ENCODE assay signal across 16 mouse cellular contexts in the genomic region with DNA sequence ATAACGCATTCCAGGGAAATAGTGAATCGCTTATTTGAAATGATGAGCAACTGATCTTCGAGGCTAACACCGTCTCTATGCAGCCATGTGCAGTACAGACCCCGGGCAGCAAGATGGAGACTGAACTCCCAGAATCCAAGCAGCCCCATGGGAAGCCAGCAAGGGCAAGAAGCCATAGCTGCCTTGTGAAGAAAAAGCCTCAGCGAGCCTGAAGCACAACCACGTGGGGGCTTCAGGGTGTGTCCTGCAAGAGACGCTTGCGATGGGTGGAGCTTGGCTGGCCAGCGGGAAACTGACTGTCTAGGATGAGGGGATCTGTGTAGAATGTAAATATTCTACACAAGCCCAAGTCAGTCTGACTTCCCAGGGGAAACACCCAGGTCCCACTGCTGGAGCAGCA. TPM values are rescaled to one million over a fixed set of nuclear protein-coding genes. Genes with fewer than 3 reads are reported as not detected.
DNase-seq lines count a peak whose midpoint lies in the region; ATAC-seq and TF ChIP-seq lines count a peak whose summit lies in the region.
"Had no signal": no experiment of that assay in that cellular context is flagged by ENCODE, and none has a peak within 500 bp of the region (broad histone marks: within the 10 kb centered on the region; RNA-seq: fewer than 3 reads in every experiment).

No protein-coding gene starts in this region.

- H3K4me3 ChIP-seq in cerebellum, adult 2 months (replicated peaks; ENCODE audit: insufficient read depth, low read depth, low read length), result no peak overlapping the region
- H3K4me3 ChIP-seq in heart, embryonic 10.5 days, result no peak overlapping the region
- no peak overlapping the region for H3K4me3 ChIP-seq in lung, postnatal 0 days (ENCODE audit: low read depth, low read length)
- H3K4me3 ChIP-seq: heart, embryonic 15.5 days had no signal

- no peak for TF ChIP-seq POLR2A in cerebellum, adult 2 months (IDR thresholded peaks at IDR 0.05; ENCODE audit: borderline replicate concordance, insufficient read depth, low read length)

- TF ChIP-seq EP300 in lung, postnatal 0 days (IDR thresholded peaks at IDR 0.05), result no peak

- peaks cover 92% of the 10 kb centered on the region for H3K36me3 ChIP-seq in heart, embryonic 10.5 days
- H3K36me3 ChIP-seq in lung, postnatal 0 days (ENCODE audit: insufficient read depth, low read length), result peaks cover 27% of the 10 kb centered on the region

- intact Hi-C loops in heart, postnatal 14 days (cut with DNase I), result loop anchor here (5.0 kb wide), 1 partner anchor 70 kb away; no protein-coding TSS in a partner anchor

- H3K9ac ChIP-seq in lung, postnatal 0 days (replicated peaks; ENCODE audit: low read depth), result no peak overlapping the region
- H3K9ac ChIP-seq: heart, embryonic 15.5 days had no signal

- 33% methylated on average over 10 of the region's 10 CpGs for WGBS in cerebellum, adult 2 months
- 89% methylated on average over 10 of the region's 10 CpGs for WGBS in heart, embryonic 10.5 days
- WGBS in lung, postnatal 0 days, result 65% methylated on average over 10 of the region's 10 CpGs

- TF ChIP-seq CTCF in cerebellum, adult 2 months (IDR thresholded peaks at IDR 0.05; ENCODE audit: borderline replicate concordance, insufficient read depth, low read depth, low read length), result no peak
- peak; percentile 10; the same call in 1 of the 2 replicates for TF ChIP-seq CTCF in lung, postnatal 0 days (IDR thresholded peaks at IDR 0.05)

- DNase-seq in cerebellum, postnatal 10 days, result peak; percentile 69 to 75
- DNase-seq in cerebellum, adult 2 months, result no peak
- DNase-seq in heart, postnatal 14 days, result peak; percentile 33 to 50
- no peak for DNase-seq in heart, embryonic 10.5 days (ENCODE audit: low spot score)
- peak; percentile 71 for DNase-seq in ES-CJ7 (ENCODE audit: low read depth, low spot score)
- DNase-seq in lung, postnatal 0 days (ENCODE audit: low spot score), result peak; percentile 40
- DNase-seq in layer of hippocampus, postnatal 36 days, result no peak
- no peak for DNase-seq in spleen, adult 12 weeks (ENCODE audit: low spot score)
- DNase-seq: cerebellum, adult 18-20 months; layer of hippocampus, adult 9-11 months; midbrain, embryonic 14.5 days; thymus, postnatal 4 days had no signal

- peaks cover 15% of the 10 kb centered on the region for H3K4me1 ChIP-seq in cerebellum, adult 2 months (ENCODE audit: control insufficient read depth, insufficient read depth, low read length)
- no peaks in the 10 kb centered on the region for H3K4me1 ChIP-seq in heart, embryonic 10.5 days
- peaks cover 3% of the 10 kb centered on the region; the same call in 1 of the 2 replicates for H3K4me1 ChIP-seq in lung, postnatal 0 days (ENCODE audit: insufficient read depth, low read depth, low read length)
- H3K4me1 ChIP-seq: heart, embryonic 15.5 days had no signal

- no peak overlapping the region for H3K27ac ChIP-seq in cerebellum, adult 2 months (ENCODE audit: insufficient read depth, low read length)
- no peak overlapping the region for H3K27ac ChIP-seq in heart, embryonic 10.5 days
- no peak overlapping the region for H3K27ac ChIP-seq in lung, postnatal 0 days (ENCODE audit: low read length)
- H3K27ac ChIP-seq: heart, embryonic 15.5 days had no signal

- no peaks in the 10 kb centered on the region for H3K9me3 ChIP-seq in heart, embryonic 10.5 days
- H3K9me3 ChIP-seq in lung, postnatal 0 days (ENCODE audit: low read length), result no peaks in the 10 kb centered on the region
- H3K9me3 ChIP-seq: heart, embryonic 15.5 days had no signal

- peak; percentile 59 for ATAC-seq in lung, postnatal 0 days
- ATAC-seq: forebrain, embryonic 14.5 days; Patski had no signal

- H3K4me2 ChIP-seq in lung, postnatal 0 days (replicated peaks; ENCODE audit: low read depth, low read length), result no peak overlapping the region
- H3K4me2 ChIP-seq: heart, embryonic 15.5 days; liver, embryonic 11.5 days had no signal

- no peaks in the 10 kb centered on the region for H3K27me3 ChIP-seq in cerebellum, adult 2 months (ENCODE audit: control insufficient read depth, insufficient read depth, low read length)
- no peaks in the 10 kb centered on the region for H3K27me3 ChIP-seq in heart, embryonic 10.5 days (ENCODE audit: insufficient read depth, poor library complexity, severe bottlenecking)
- H3K27me3 ChIP-seq in lung, postnatal 0 days (replicated peaks; ENCODE audit: insufficient read depth, low read length), result no peaks in the 10 kb centered on the region
- H3K27me3 ChIP-seq: heart, embryonic 15.5 days; Patski had no signal

RNA-seq across cellular contexts. Expression of a gene that starts 16.6 kb away (rescaled TPM):
- polyA plus RNA-seq in cerebellum, adult 2 months (2012; rRNA removed), result 38.7 and 41.8 TPM in 2 replicates
- total RNA-seq in heart, postnatal 14 days (2021), result 10 to 100 TPM; 42.0 to 42.3 TPM
- polyA plus RNA-seq in heart, embryonic 10.5 days (2016; fragmentation: Nextera tagmentation; extraction: Ambion mirVana), result 242 and 256 TPM in 2 replicates
- 145 and 151 TPM in 2 replicates for polyA plus RNA-seq in lung, postnatal 0 days (2015; fragmentation: Nextera tagmentation; extraction: Ambion mirVana)
- 10 to 100 TPM; 42.9 to 44.3 TPM for total RNA-seq in layer of hippocampus, postnatal 36 days (2021)

Comparison
In these comparisons a context has a peak if more than half of its experiments do, and no peak if none do; other contexts are left out.
1. DNase-seq: peak in cerebellum, postnatal 10 days (2 of 2), heart, postnatal 14 days (2 of 2), ES-CJ7 (single experiment) and lung, postnatal 0 days (single experiment); none in cerebellum, adult 2 months (0 of 2), heart, embryonic 10.5 days (single experiment), layer of hippocampus, postnatal 36 days (0 of 2) and spleen, adult 12 weeks (single experiment).